Mouse (Mus musculus) brain, embryonic 14.5 days (tissue): ENCODE measurements at regions not wholly inside any gene's neighbourhood (a gene's known extent, or its start where the extent isn't known, plus 50 kb on each side); places are given as distances from the start of the nearest gene placed in this dataset.
A peak's percentile ranks its signal among the peaks of the same experiment; 100 is the strongest.

Experiments used
- DNase-seq: peaks from one replicate; pipeline ENCODE4 v3.0.0-alpha.2; 2011; ENCODE audit warnings: low read depth
- CTCF ChIP-seq: fragments of 200-500 bp; IDR thresholded peaks from 2 replicates; pipeline ENCODE4 v1.5.1; 2012; ENCODE audit warnings: inconsistent platforms, mild to moderate bottlenecking, moderate library complexity, borderline replicate concordance; ENCODE audit not compliant: insufficient read depth, insufficient read length; ENCODE audit errors: extremely low read depth
- POLR2A ChIP-seq: fragments of 200-500 bp; IDR thresholded peaks from 2 replicates; pipeline ENCODE4 v1.6.1; 2012; ENCODE audit warnings: mild to moderate bottlenecking, inconsistent platforms, borderline replicate concordance; ENCODE audit not compliant: poor library complexity, insufficient read depth, insufficient read length, severe bottlenecking; ENCODE audit errors: extremely low read depth

DNA sequence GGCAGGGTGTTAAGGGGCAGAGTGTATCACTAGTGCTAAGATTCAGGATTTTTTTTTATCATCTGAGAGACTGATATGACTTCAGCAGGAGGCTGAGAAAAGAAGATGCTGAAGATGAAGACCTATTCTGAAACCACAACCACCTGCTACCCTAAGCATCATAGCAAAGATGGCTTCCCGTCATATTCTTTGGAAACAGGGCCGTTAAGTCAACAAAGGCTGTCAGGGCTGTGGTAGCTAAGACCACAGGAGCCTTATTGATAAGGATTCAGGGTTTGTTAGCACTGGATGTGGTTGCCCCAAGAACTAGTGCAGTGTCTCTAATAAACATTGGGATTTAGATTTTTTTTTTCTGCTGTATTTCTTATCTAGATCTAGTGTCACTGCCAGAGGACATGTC lies 56.7 kb upstream of the Rasgrp1 start:
- DNase-seq, result no peak
- TF ChIP-seq POLR2A, result no peak
- TF ChIP-seq CTCF, result no peak

- DNase-seq, result no peak
- TF ChIP-seq CTCF (no peak), POLR2A (no peak)
Observed at GRCm38 (mm10) chr2:117403425-117404175, 60.8 kb upstream of the Rasgrp1 start.

DNA sequence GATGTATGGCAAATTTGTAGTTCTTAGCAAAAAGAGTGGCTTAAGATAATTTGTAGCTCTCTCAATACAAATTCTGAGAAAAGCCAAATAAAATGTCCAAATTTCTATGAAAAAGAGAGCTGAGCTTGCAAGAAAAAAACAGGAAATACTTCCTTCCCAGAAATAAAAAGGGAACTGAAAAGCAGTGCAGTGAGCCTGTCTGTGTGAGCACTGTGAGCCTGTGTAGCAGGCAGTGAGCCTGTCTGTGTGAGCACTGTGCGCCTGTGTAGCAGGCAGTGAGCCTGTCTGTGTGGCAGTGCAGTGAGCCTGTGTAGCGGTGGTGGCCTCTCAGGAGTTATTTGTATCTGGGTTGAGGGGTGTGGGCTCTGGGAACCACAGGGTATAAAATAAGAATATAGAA lies 62.7 kb upstream of the Rasgrp1 start:
- TF ChIP-seq CTCF (no peak), POLR2A (no peak)
- DNase-seq, result no peak

DNA sequence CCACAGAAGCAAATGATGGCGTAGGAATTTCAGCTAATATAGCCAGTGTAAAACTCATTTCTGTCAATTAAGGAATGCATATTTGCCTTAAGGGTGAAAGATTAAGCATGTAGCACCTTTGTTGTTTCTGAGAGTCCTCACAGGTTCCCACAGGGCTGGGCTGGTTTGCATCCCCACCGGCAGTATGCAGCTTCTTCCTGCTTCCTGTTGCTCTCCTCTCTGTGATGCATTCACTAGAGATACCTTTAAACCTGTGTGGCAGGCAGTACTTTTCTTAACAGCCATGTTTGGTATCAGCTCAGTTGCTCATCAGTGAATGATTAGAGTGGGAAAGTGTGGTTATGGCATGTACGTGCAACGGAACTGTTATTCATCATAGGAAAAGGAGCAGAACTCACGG lies 65.4 kb upstream of the Rasgrp1 start:
- DNase-seq, result no peak
- no peak for TF ChIP-seq POLR2A
- no peak for TF ChIP-seq CTCF

DNA sequence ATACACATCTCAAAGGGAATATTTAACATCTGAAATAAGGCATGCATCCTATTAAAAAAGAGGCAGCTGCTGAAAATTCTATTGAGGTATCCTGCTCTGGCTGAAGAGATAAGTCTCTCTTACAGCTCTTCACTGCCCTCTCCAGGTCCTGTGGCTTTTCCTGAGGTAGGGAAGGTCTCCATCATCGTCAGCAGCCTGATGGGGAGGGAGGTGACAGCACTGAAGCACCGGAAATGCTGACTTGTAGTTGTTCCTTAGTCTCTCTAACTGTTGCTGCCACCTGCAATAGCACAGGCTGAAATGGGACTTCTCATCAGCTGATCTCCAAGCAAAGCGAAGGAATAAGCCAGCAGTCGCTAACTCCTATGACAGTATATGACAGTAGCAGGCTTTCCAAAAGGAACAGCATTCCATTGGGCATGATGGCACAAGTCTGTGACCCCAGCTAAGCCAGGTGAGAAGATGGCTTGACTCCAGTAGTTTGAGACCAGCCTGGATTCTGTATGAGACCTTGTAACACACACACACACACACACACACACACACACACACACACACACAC lies 69.3 kb upstream of the Rasgrp1 start:
- TF ChIP-seq POLR2A (no peak), CTCF (peak; percentile 20; the same call in 1 of the 2 replicates)
- peak; percentile 50 for DNase-seq

GRCm38 (mm10) chr2:117417229-117417970 lies 74.6 kb upstream of the Rasgrp1 start:
- DNase-seq, result no peak
- TF ChIP-seq POLR2A (no peak), CTCF (no peak)

- TF ChIP-seq POLR2A (no peak), CTCF (no peak)
- no peak for DNase-seq
Observed at GRCm38 (mm10) chr2:117418121-117418615, 75.4 kb upstream of the Rasgrp1 start.

- TF ChIP-seq CTCF, result no peak
- TF ChIP-seq POLR2A, result no peak
- no peak for DNase-seq
Observed at GRCm38 (mm10) chr2:117418711-117419110, 75.9 kb upstream of the Rasgrp1 start.

DNA sequence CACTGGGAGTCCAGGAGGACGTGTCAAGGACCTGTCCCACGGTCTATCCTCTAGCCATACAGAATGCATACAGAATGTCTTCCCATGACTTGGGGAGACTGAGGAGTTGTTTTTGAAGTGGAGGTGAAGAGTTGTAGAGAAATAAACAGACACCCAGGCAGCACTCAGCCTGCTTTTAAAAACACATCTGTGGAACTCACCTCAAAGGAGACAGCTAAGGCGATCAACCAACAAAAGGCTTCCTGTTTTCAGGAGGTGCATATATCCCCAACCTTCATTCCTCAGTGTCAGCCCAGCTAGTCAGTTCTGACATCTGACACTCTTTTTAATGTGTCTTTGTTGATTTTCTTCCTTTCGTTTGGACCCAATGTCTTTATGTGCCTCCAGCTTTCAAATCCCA lies 78.6 kb upstream of the Rasgrp1 start:
- TF ChIP-seq CTCF (no peak), POLR2A (no peak)
- no peak for DNase-seq

- no peak for DNase-seq
- TF ChIP-seq CTCF (no peak), POLR2A (no peak)
Observed at GRCm38 (mm10) chr2:117422756-117423155, 80.0 kb upstream of the Rasgrp1 start.

DNA sequence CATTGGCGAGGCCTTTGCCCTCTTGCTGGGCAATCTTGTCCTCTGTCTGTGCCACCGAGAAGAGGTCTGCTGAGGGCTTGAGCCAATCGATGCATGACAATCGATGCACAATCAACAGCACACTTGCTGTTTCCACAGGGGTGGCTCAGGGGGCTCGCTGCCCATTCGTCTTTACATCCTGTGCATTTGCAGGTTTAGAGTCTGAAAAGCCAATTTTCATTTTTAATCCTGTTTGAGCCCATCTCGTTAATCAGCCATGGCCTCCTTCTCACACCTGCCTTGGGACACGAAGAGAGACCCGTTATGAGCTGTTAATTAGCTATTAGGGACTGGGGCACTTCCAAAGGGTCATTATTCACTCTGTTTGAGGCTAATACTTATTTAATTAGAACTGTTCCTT lies 86.4 kb upstream of the Rasgrp1 start:
- no peak for TF ChIP-seq POLR2A
- no peak for TF ChIP-seq CTCF
- peak; percentile 89 for DNase-seq

DNA sequence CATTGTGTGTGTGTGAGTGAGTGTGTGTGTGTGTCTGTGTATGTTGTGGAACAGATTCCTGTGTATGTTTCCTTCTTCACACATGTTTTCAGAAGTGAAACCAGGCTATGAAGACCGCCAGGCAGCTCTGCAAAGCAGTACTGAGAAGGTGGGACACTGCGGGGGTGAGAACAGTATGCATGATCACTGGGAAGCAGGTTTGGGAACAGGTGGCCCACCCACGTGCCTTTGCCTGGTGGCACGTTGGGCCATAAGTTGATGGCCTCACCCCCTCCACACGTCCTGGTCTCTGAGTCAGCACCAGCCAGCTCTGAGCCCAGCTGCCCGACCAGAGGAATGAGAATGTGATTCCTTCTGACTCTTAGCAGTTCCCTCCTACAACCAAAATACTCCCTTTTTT lies 89.2 kb upstream of the Rasgrp1 start:
- no peak for TF ChIP-seq CTCF
- no peak for TF ChIP-seq POLR2A
- no peak for DNase-seq

DNA sequence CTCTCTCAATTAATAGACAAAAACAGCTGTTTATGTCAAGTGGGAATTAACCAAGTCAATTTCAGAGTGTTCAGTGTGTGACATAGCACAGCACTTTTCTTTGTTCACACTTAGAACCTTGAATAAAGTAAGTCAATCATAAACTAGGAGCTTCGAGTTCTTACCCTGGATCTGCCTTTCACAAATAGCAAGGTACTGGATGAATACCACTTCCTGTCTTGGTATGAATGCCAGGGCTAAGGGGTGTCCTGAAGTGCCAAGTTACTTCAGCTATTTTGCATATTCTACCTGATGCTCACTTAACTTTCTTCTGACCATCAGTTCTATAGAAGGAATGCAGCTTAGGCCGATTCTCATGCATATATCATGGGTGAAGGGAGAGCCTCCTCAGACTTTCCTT lies 90.1 kb upstream of the Rasgrp1 start:
- TF ChIP-seq POLR2A (no peak), CTCF (no peak)
- no peak for DNase-seq

- no peak for TF ChIP-seq POLR2A
- TF ChIP-seq CTCF, result no peak
- DNase-seq, result no peak
Observed at GRCm38 (mm10) chr2:117433482-117433881, 90.7 kb upstream of the Rasgrp1 start.

DNA sequence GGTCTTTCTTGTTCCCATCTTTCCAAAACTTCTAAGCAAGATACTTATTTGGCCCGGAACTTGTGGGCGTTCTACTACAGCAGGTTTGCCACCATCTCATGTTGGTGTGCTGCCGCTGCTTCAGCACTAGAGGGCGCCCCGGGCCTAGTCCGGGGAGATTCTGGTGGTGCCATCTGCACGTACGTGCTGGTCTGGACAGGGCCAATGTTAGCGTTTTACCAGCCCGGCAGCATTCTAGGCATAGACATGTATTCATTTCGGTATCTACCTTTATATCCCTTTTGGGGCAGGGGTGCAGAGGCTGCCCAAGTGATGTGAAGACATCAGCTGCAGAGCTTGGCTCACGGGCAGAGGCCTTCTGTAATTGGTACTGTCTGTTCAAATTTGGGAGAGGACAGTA lies 95.3 kb upstream of the Rasgrp1 start:
- TF ChIP-seq POLR2A (no peak), CTCF (peak; percentile 24; the same call in 1 of the 2 replicates)
- no peak for DNase-seq
